Mouse (Mus musculus) liver, embryonic 12.5 days (tissue): ENCODE measurements around the gene Tex29. TPM values are rescaled to one million over a fixed set of nuclear protein-coding genes. Genes with fewer than 3 reads are reported as not detected.

Experiments
- ATAC-seq: fragments of 200-750 bp; cut with Nextera tagmentation; 2 replicates; pipeline ENCODE4 v1.8.0; 2017; ENCODE audit warnings: moderate number of reproducible peaks, mild to moderate bottlenecking, moderate library complexity
- H3K27ac ChIP-seq: fragments of 300-500 bp; sonication (generic); 2 replicates; pipeline ENCODE4 v1.5.1; 2016; ENCODE audit warnings: mild to moderate bottlenecking
- H3K27me3 ChIP-seq: fragments of 300-500 bp; sonication (generic); replicated peaks from 2 replicates; pipeline ENCODE4 v1.6.1; 2016; ENCODE audit warnings: mild to moderate bottlenecking, moderate library complexity
- H3K36me3 ChIP-seq: fragments of 300-500 bp; sonication (generic); 2 replicates; pipeline ENCODE4 v1.6.1; 2016; ENCODE audit warnings: mild to moderate bottlenecking, moderate library complexity
- H3K4me1 ChIP-seq: fragments of 300-500 bp; sonication (generic); 2 replicates; pipeline ENCODE4 v1.6.1; 2016
- H3K4me2 ChIP-seq: fragments of 300-500 bp; sonication (generic); 2 replicates; pipeline ENCODE4 v1.6.1; 2016; ENCODE audit warnings: mild to moderate bottlenecking, moderate library complexity
- H3K4me3 ChIP-seq: fragments of 300-500 bp; sonication (generic); 2 replicates; pipeline ENCODE4 v1.5.1; 2016; ENCODE audit warnings: mild to moderate bottlenecking, moderate library complexity
- H3K9ac ChIP-seq: fragments of 300-500 bp; sonication (generic); 2 replicates; pipeline ENCODE4 v1.6.1; 2016; ENCODE audit warnings: mild to moderate bottlenecking, moderate library complexity
- H3K9me3 ChIP-seq: fragments of 300-500 bp; sonication (generic); replicated peaks from 2 replicates; pipeline ENCODE4 v1.6.1; 2016; ENCODE audit warnings: mild to moderate bottlenecking, moderate library complexity
- WGBS: fragments of 180-500 bp; shearing (Covaris S2); methylation state at CpG from one replicate; pipeline ENCODE4 v1.1.7; 2016; ENCODE audit not compliant: insufficient replicate concordance; 5-methylcytosine and 5-hydroxymethylcytosine counted together
- polyA plus RNA-seq: library from polyadenylated mRNA; unstranded; fragments of >200 nt; fragmentation: Nextera tagmentation; extraction: Ambion mirVana; gene quantifications from 2 replicates; pipeline ENCODE4 v1.2.1, GENCODE M21; 2016

The Tex29 gene
- not detected in 2 replicates for polyA plus RNA-seq

- Histone ChIP-seq H3K27ac (no peak within 1 kb of the TSS), H3K9me3 (no peaks in the 10 kb centered on the region), H3K9ac (no peak within 1 kb of the TSS), H3K4me3 (no peak within 1 kb of the TSS), H3K4me1 (no peaks in the 10 kb centered on the region), H3K36me3 (peaks cover 2% of the 10 kb centered on the region), H3K27me3 (no peaks in the 10 kb centered on the region), H3K4me2 (no peak within 1 kb of the TSS)
- ATAC-seq, result no peak
- WGBS, result 66% methylated on average over 5 of the region's 5 CpGs
Observed at GRCm38 (mm10) chr8:11840174-11840573, at the start of gene Tex29. Tex29 (plus strand) TSS chr8:11840474.

- Histone ChIP-seq H3K27me3 (no peaks in the 10 kb centered on the region), H3K9me3 (no peaks in the 10 kb centered on the region), H3K27ac (no peak overlapping the region), H3K36me3 (peaks cover 57% of the 10 kb centered on the region), H3K4me1 (no peaks in the 10 kb centered on the region), H3K9ac (no peak overlapping the region), H3K4me2 (no peak overlapping the region), H3K4me3 (no peak overlapping the region)
- ATAC-seq, result no peak
Observed at GRCm38 (mm10) chr8:11794956-11795355, 45.3 kb upstream of the Tex29 start.

DNA sequence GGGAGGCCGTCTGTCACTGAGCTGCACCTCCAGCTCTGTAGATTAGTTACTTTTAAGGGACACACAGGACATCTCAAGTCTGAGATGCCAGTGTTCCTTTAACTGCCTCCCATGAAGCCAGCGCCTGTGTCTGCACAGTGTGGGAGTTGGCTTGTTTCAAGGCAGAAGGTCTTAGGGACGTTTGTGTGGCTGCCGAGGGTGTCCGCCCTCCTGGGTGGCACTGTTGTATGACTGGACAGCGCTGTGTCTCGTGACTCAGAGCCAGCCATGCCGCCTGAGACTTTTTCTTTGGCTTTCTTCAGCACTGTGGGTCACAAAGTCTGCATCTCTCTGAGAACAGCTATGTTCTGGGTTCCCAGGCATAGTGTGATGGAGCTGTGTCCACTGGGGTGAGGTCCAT lies 43.1 kb upstream of the Tex29 start:
- Histone ChIP-seq H3K9me3 (no peaks in the 10 kb centered on the region), H3K4me3 (no peak overlapping the region), H3K4me2 (no peak overlapping the region), H3K9ac (no peak overlapping the region), H3K4me1 (no peaks in the 10 kb centered on the region), H3K36me3 (peaks cover 58% of the 10 kb centered on the region), H3K27me3 (no peaks in the 10 kb centered on the region), H3K27ac (no peak overlapping the region)
- WGBS, result 80% methylated on average over 8 of the region's 8 CpGs
- no peak; the same call in 1 of the 2 replicates for ATAC-seq

DNA sequence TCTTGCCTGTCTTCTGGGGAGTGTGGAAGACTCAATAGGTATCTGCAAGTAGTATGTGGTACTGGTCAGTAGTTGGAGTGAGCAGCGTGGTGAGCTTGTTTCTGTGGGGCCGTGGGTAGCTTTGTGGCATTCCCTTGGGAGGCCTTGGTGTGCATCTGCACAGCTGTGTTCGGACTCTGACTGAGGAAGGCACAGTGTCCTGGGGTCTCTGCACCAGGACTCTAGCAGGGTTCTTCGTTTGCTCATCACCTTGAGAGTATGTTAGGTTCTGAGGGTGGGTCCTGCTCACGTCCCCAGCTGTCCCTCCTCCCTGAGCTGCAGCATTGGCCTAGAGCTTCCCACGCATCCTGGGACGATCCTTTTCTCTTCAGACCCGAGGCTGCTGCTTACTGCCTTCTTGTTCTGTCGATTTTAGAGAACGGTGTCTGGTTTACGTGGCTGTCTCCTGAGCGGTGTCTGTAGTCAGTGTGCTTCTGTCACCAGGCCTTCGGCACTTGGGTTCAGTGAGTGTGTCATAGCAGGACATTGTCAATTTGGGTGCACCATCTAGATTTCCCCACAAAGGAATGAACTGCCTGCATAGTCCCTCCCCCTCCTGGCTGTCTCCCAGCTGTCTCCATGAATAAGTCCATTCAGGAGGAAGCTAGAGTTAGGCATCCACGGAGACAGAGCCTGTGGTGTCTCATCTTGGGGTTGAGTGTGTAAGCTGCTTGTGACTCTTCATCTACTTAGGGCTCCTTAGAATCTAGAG lies 42.4 kb upstream of the Tex29 start:
- no peaks in the 10 kb centered on the region for H3K27me3 ChIP-seq
- H3K4me3 ChIP-seq, result no peak overlapping the region
- no peaks in the 10 kb centered on the region for H3K9me3 ChIP-seq
- no peak overlapping the region for H3K27ac ChIP-seq
- no peak overlapping the region for H3K4me2 ChIP-seq
- H3K36me3 ChIP-seq, result peaks cover 56% of the 10 kb centered on the region
- ATAC-seq, result no peak
- no peaks in the 10 kb centered on the region for H3K4me1 ChIP-seq
- WGBS, result 86% methylated on average over 14 of the region's 14 CpGs
- no peak overlapping the region for H3K9ac ChIP-seq

GRCm38 (mm10) chr8:11798480-11798867 lies 41.8 kb upstream of the Tex29 start:
- ATAC-seq, result no peak
- Histone ChIP-seq H3K4me3 (no peak overlapping the region), H3K4me1 (no peaks in the 10 kb centered on the region), H3K4me2 (no peak overlapping the region), H3K9me3 (no peaks in the 10 kb centered on the region), H3K27ac (no peak overlapping the region), H3K27me3 (no peaks in the 10 kb centered on the region), H3K36me3 (peaks cover 57% of the 10 kb centered on the region), H3K9ac (no peak overlapping the region)
- WGBS, result 70% methylated on average over 4 of the region's 4 CpGs

DNA sequence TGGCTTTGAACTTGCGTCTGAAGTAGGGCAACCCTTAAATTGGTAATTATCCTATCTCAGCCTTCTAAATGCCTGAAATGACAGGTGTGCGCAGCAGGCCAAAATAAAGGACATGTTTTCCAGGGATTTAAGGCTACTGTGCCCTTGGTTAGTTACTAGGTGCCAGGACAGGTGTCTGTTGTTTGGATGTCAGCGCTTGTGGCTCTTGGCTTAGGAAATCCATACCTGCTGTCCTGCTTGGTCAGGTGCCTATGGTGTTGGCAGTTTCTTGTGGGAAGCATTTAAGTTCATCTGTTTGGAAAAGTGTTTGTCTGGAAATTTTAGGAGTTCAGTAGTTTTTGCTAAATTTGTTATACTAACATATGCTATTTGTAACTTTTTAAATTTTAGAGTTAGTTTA lies 41.2 kb upstream of the Tex29 start:
- H3K9ac ChIP-seq, result no peak overlapping the region
- ATAC-seq, result no peak

GRCm38 (mm10) chr8:11800481-11800880 lies 39.8 kb upstream of the Tex29 start:
- Histone ChIP-seq H3K4me2 (no peak overlapping the region), H3K36me3 (peaks cover 65% of the 10 kb centered on the region), H3K27ac (no peak overlapping the region), H3K4me1 (no peaks in the 10 kb centered on the region), H3K27me3 (no peaks in the 10 kb centered on the region), H3K9me3 (no peaks in the 10 kb centered on the region), H3K4me3 (no peak overlapping the region), H3K9ac (no peak overlapping the region)
- no peak for ATAC-seq
- 81% methylated on average over 7 of the region's 7 CpGs for WGBS

More for the DNA sequence above, 41.2 kb upstream of the Tex29 start:
- 82% methylated on average over 3 of the region's 3 CpGs for WGBS
- H3K27ac ChIP-seq, result no peak overlapping the region
- H3K4me2 ChIP-seq, result no peak overlapping the region
- H3K4me1 ChIP-seq, result no peaks in the 10 kb centered on the region
- no peak overlapping the region for H3K4me3 ChIP-seq
- H3K9me3 ChIP-seq, result no peaks in the 10 kb centered on the region
- peaks cover 59% of the 10 kb centered on the region for H3K36me3 ChIP-seq
- no peaks in the 10 kb centered on the region for H3K27me3 ChIP-seq

- ATAC-seq, result no peak
- H3K4me2 ChIP-seq, result no peak overlapping the region
- no peaks in the 10 kb centered on the region for H3K4me1 ChIP-seq
- no peak overlapping the region for H3K9ac ChIP-seq
- 76% methylated on average over 8 of the region's 8 CpGs for WGBS
- H3K9me3 ChIP-seq, result no peaks in the 10 kb centered on the region
- peaks cover 69% of the 10 kb centered on the region for H3K36me3 ChIP-seq
- no peak overlapping the region for H3K4me3 ChIP-seq
- no peak overlapping the region for H3K27ac ChIP-seq
- H3K27me3 ChIP-seq, result no peaks in the 10 kb centered on the region
Observed at GRCm38 (mm10) chr8:11801571-11801970, 38.7 kb upstream of the Tex29 start.

DNA sequence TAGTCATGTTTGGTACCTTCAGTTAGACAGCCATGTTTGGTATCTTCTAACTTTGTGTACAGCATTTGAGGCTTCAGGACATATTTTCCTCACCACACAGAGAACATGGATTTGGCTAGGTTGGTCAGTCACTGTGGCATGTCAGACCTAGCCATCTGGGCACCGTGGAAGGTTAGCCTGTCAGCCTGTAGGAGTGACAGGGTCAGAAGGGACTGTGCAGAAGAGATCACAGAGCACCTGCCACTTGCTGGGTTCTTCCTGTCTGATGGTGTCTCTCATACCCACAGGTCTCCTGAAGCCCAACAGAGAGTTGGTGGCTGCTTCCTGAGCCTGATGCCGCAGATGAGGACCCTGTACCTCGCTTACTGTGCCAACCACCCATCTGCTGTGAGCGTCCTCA lies 35.4 kb upstream of the Tex29 start:
- H3K9ac ChIP-seq, result no peak overlapping the region
- H3K4me3 ChIP-seq, result no peak overlapping the region
- H3K4me2 ChIP-seq, result no peak overlapping the region
- ATAC-seq, result no peak
- no peaks in the 10 kb centered on the region for H3K4me1 ChIP-seq
- peaks cover 87% of the 10 kb centered on the region for H3K36me3 ChIP-seq
- H3K9me3 ChIP-seq, result no peaks in the 10 kb centered on the region
- H3K27ac ChIP-seq, result no peak overlapping the region
- no peaks in the 10 kb centered on the region for H3K27me3 ChIP-seq
- whole genome bisulfite sequencing, result 73% methylated on average over 4 of the region's 4 CpGs

DNA sequence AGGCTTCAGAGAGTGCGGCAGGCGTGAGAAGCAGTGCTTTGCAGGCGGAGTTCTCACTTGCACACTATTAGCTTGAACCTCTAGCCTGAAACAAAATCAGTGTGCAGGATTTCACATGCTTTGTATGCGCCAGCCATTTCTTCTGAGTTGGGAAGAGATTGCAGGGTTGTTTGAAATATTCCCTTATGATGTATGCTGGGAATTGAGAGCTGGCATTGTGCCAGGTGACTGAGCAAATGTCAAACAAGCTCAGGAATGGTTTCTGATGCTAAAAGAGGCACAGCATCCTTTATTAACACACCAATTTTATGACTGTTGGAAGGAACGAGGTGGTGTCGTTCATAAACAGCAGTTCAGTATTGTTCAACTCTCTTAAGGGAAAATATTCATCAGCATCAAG lies 34.0 kb upstream of the Tex29 start:
- Histone ChIP-seq H3K9ac (no peak overlapping the region), H3K27me3 (no peaks in the 10 kb centered on the region), H3K36me3 (peaks cover 91% of the 10 kb centered on the region), H3K27ac (no peak overlapping the region), H3K4me3 (no peak overlapping the region), H3K4me2 (no peak overlapping the region), H3K9me3 (no peaks in the 10 kb centered on the region), H3K4me1 (no peaks in the 10 kb centered on the region)
- no peak for ATAC-seq
- 73% methylated on average over 6 of the region's 6 CpGs for WGBS

GRCm38 (mm10) chr8:11807361-11807760 lies 32.9 kb upstream of the Tex29 start:
- Histone ChIP-seq H3K27ac (no peak overlapping the region), H3K4me1 (no peaks in the 10 kb centered on the region), H3K27me3 (no peaks in the 10 kb centered on the region), H3K9me3 (no peaks in the 10 kb centered on the region), H3K4me3 (no peak overlapping the region), H3K36me3 (peaks cover 89% of the 10 kb centered on the region), H3K4me2 (no peak overlapping the region), H3K9ac (no peak overlapping the region)
- ATAC-seq, result no peak
- 85% methylated on average over 3 of the region's 3 CpGs for WGBS

- Histone ChIP-seq H3K9ac (no peak overlapping the region), H3K4me3 (no peak overlapping the region), H3K4me2 (no peak overlapping the region), H3K36me3 (peaks cover 89% of the 10 kb centered on the region), H3K27me3 (no peaks in the 10 kb centered on the region), H3K4me1 (no peaks in the 10 kb centered on the region), H3K27ac (no peak overlapping the region), H3K9me3 (no peaks in the 10 kb centered on the region)
- ATAC-seq, result no peak
- WGBS, result 81% methylated on average over 5 of the region's 5 CpGs
Observed at GRCm38 (mm10) chr8:11808047-11808446, 32.2 kb upstream of the Tex29 start.

DNA sequence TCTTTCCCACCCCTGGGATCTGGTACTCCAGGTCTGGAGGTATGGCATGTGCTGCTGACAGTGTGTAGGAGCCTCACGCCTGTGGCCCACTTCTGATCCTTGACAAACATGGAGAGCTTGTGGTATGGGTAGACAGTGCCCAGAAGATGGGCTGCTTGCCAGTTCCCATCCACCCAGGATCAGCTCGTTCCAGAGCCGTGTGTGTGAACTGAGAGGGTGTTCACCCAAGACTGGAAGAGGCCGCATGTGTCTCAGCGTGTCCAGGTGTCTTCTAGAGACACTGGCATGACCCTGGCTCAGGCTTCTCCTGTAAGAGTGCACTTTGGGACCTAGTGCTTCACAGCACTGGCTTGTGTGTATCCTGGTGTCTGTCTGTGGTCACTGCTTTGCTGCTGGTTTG lies 29.8 kb upstream of the Tex29 start:
- no peaks in the 10 kb centered on the region for H3K9me3 ChIP-seq
- peaks cover 94% of the 10 kb centered on the region for H3K36me3 ChIP-seq
- no peak overlapping the region for H3K4me2 ChIP-seq
- H3K27ac ChIP-seq, result no peak overlapping the region
- H3K27me3 ChIP-seq, result no peaks in the 10 kb centered on the region
- WGBS, result 89% methylated on average over 5 of the region's 5 CpGs
- H3K9ac ChIP-seq, result no peak overlapping the region
- H3K4me1 ChIP-seq, result peaks cover 7% of the 10 kb centered on the region
- no peak overlapping the region for H3K4me3 ChIP-seq
- no peak for ATAC-seq
